Mouse (Mus musculus) liver, postnatal 0 days (tissue): ENCODE results near the gene Gpbp1.

ENCODE experiments used
- CTCF ChIP-seq: sonication (generic); IDR thresholded peaks from 2 replicates; pipeline ENCODE4 v1.5.1; 2016; ENCODE audit warnings: antibody characterized with exemption, low read depth
- EP300 ChIP-seq: IDR thresholded peaks from 2 replicates; pipeline ENCODE4 v1.6.1; 2016; ENCODE audit warnings: antibody characterized with exemption, low read depth, mild to moderate bottlenecking

GRCm38 (mm10) chr13:111391426-111391825, 98.5 kb downstream of the Gpbp1 start:
- TF ChIP-seq CTCF (no peak), EP300 (no peak)
